Mouse (Mus musculus) intestine, embryonic 14.5 days (tissue): ENCODE results near the gene Gas2l1. TPM values are rescaled to one million over a fixed set of nuclear protein-coding genes. Genes with fewer than 3 reads are reported as not detected.
A peak's percentile ranks its signal among the peaks of the same experiment; 100 is the strongest.

Experiments used
- ATAC-seq: fragments of 200-750 bp; cut with Nextera tagmentation; replicated peaks from 2 replicates; pipeline ENCODE4 v1.8.0; 2017; ENCODE audit warnings: low read depth, moderate number of reproducible peaks, moderate TSS enrichment, moderate library complexity; ENCODE audit not compliant: low FRiP score, low TSS enrichment
- DNase-seq: peaks from one replicate; pipeline ENCODE4 v3.0.0-alpha.2; 2018; ENCODE audit warnings: low spot score
- H3K27ac ChIP-seq: fragments of 300-500 bp; sonication (generic); 2 replicates; pipeline ENCODE4 v1.5.1; 2014; ENCODE audit warnings: low read depth, mild to moderate bottlenecking, control low read depth
- H3K27me3 ChIP-seq: fragments of 300-500 bp; sonication (generic); replicated peaks from 2 replicates; pipeline ENCODE4 v1.6.1; 2014; ENCODE audit warnings: low read length, control low read depth; ENCODE audit not compliant: control insufficient read depth, insufficient read depth
- H3K36me3 ChIP-seq: fragments of 300-500 bp; sonication (generic); 2 replicates; pipeline ENCODE4 v1.6.1; 2014; ENCODE audit warnings: low read length, control low read depth; ENCODE audit not compliant: control insufficient read depth, insufficient read depth
- H3K4me1 ChIP-seq: fragments of 300-500 bp; sonication (generic); replicated peaks from 2 replicates; pipeline ENCODE4 v1.6.1; 2014; ENCODE audit warnings: low read length, control low read depth, mixed read lengths; ENCODE audit not compliant: control insufficient read depth, insufficient read depth
- H3K4me2 ChIP-seq: fragments of 300-500 bp; sonication (generic); 2 replicates; pipeline ENCODE4 v1.6.1; 2014; ENCODE audit warnings: low read length
- H3K4me3 ChIP-seq: fragments of 300-500 bp; sonication (generic); 2 replicates; pipeline ENCODE4 v1.5.1; 2014; ENCODE audit warnings: low read depth, low read length, control low read depth, mixed read lengths
- H3K9ac ChIP-seq: fragments of 300-500 bp; sonication (generic); 2 replicates; pipeline ENCODE4 v1.6.1; 2014; ENCODE audit warnings: mild to moderate bottlenecking, low read length
- H3K9me3 ChIP-seq: fragments of 300-500 bp; sonication (generic); 2 replicates; pipeline ENCODE4 v1.6.1; 2016; ENCODE audit warnings: low read length, control low read depth; ENCODE audit not compliant: control insufficient read depth
- WGBS: fragments of 180-500 bp; shearing (Covaris S2); extraction: QIAGEN DNeasy Blood & Tissue Kit; methylation state at CpG from one replicate; pipeline ENCODE4 v1.1.7; 2014; 5-methylcytosine and 5-hydroxymethylcytosine counted together
- polyA plus RNA-seq: library from polyadenylated mRNA; unstranded; fragments of >200 nt; fragmentation: Nextera tagmentation; extraction: Ambion mirVana; gene quantifications from 2 replicates; pipeline ENCODE4 v1.2.1, GENCODE M21; 2014

The Gas2l1 gene
- polyA plus RNA-seq, 1 experiment from 2014 or later = 29.3 TPM

DNA sequence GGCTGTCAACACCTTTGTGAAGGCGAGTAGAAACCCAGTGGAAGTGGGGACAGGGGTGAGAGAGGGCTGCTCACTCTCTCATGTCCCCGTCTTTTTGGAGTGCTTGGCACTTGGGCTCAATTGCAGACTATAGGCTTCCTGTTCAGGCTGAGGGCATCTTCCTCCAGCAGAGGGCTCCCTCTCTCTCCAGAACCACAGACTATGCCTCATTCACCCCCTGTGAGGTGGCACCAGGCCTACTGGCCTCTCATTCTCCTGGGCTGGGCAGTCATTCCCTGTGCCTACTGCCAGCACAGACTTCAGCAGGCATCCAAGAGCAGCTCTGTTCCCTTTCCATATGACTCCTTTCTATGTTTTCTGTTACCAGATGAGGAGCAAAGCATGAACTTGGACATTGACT is 49.4 kb downstream of the Gas2l1 start:
- Histone ChIP-seq H3K4me1 (no peaks in the 10 kb centered on the region), H3K9me3 (no peaks in the 10 kb centered on the region), H3K4me2 (no peak overlapping the region), H3K9ac (no peak overlapping the region), H3K4me3 (no peak overlapping the region), H3K36me3 (peaks cover 73% of the 10 kb centered on the region), H3K27ac (no peak overlapping the region), H3K27me3 (no peaks in the 10 kb centered on the region)
- ATAC-seq = no peak
- WGBS = 55% methylated on average over 2 of the region's 2 CpGs
- DNase-seq = peak; percentile 53

DNA sequence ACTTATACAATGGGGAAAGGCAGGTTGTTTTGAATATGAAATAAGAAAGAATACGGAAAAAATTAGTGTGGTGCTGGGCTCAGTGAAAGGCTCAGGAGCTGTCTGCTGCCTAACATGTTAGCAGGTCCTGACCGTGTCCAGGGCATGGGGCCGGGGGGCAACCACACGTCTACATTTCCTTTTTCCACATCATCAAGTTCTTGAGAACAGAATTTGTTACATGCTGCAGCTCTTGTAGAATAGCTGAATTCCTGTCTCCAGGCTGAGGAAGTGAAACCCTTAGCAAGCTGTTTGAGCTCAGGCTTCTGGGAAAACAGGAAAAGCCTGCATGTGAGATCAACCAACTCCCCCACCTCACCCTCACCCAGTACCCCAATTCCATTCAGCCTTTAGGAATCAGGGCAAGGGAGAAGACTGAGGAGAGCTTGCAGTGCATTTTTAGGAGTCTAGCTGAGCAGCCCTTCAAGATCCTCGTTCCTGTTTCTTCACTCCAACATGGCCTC is 52.9 kb downstream of the Gas2l1 start:
- Histone ChIP-seq H3K36me3 (peaks cover 43% of the 10 kb centered on the region), H3K27ac (no peak overlapping the region), H3K9me3 (no peaks in the 10 kb centered on the region), H3K4me1 (no peaks in the 10 kb centered on the region), H3K4me2 (no peak overlapping the region), H3K4me3 (no peak overlapping the region), H3K9ac (no peak overlapping the region), H3K27me3 (no peaks in the 10 kb centered on the region)
- 85% methylated on average over 5 of the region's 5 CpGs for WGBS
- ATAC-seq = no peak
- DNase-seq = no peak

DNA sequence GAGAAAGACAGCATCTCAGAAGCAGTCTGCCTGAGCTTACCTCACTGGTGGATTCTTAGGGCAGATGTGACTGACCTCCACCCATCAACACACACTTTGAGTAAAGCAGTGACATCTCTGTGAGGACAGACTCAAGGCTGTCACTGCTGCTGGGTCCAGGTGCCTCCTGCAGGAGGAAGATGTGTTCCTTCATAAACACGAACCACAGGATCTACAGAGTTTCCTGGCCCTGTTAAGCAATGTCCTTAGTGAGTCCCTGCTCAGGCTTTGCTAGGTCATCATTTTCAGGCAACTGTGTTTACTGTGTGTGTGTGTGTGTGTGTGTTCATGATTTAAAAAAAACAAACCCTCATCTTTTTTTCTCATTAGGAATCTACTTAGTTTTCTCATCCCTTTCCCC is 53.6 kb downstream of the Gas2l1 start:
- H3K9ac ChIP-seq = no peak overlapping the region
- H3K27me3 ChIP-seq = no peaks in the 10 kb centered on the region
- H3K4me2 ChIP-seq = no peak overlapping the region
- H3K9me3 ChIP-seq = no peaks in the 10 kb centered on the region
- no peak for DNase-seq
- peaks cover 35% of the 10 kb centered on the region for H3K36me3 ChIP-seq
- no peak overlapping the region for H3K4me3 ChIP-seq
- no peak for ATAC-seq
- WGBS = 67% methylated on average over 1 of the region's 1 CpGs
- no peaks in the 10 kb centered on the region for H3K4me1 ChIP-seq
- H3K27ac ChIP-seq = no peak overlapping the region

DNA sequence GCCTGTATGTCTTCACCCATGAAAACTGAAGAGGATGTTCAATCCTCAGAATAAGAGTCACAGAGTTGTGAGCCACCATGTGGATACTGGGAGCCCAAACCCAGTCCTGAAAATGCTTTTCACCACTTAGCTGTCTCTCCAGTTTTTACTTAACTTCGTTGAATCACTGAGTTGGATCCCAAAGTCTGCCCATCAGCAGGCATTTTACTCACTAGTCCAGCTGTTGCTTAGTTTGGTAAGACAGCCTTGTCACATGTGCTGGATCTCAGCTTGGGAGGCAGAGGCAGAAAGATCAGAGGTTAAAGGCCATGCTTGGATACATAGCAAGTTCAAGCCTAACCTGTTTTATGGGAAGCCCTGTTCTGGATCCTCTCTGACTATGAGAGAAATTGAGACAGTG is 54.9 kb downstream of the Gas2l1 start:
- no peaks in the 10 kb centered on the region for H3K4me1 ChIP-seq
- H3K27ac ChIP-seq = no peak overlapping the region
- no peak overlapping the region for H3K9ac ChIP-seq
- no peak for DNase-seq
- no peaks in the 10 kb centered on the region for H3K9me3 ChIP-seq
- H3K4me3 ChIP-seq = no peak overlapping the region
- H3K27me3 ChIP-seq = no peaks in the 10 kb centered on the region
- no peak overlapping the region for H3K4me2 ChIP-seq
- 97% methylated on average over 1 of the region's 1 CpGs for WGBS
- no peak for ATAC-seq
- peaks cover 24% of the 10 kb centered on the region for H3K36me3 ChIP-seq

DNA sequence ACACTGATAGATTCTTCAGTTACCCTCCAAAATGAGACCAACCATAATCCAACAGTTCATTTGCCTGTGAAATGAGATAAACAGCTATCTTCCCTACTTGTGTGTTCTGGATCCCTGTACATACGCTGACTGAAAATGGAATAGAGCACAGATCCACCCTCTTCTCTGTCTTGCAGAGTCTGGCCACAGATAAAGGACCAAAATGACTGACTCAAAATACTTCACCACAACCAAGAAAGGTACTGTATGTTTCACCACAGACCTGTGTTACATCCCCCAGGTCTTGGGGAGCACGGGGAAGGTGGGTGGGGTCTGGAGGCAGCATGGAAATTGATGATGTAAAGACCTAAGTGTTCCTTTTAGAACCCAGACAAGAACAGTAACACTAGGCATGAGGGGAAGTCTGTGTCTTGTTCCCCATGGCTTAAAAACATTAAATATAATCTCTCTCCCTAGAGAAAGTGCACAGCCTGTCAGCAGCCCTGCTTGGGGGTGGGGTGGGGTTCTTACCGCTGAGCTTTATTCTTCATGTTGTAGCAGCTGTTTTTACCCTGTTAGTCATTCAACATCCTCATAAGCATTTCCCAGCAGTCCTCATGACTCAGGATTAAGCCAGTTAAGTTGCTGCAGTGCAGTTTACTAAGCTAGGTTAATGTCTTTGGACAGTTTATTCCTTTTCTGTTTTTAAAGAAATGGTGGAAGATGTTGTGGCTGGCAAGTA is 55.6 kb downstream of the Gas2l1 start:
- no peak overlapping the region for H3K27ac ChIP-seq
- no peaks in the 10 kb centered on the region for H3K27me3 ChIP-seq
- no peak overlapping the region for H3K4me3 ChIP-seq
- no peaks in the 10 kb centered on the region for H3K9me3 ChIP-seq
- H3K4me1 ChIP-seq = no peaks in the 10 kb centered on the region
- ATAC-seq = no peak
- DNase-seq = no peak
- WGBS = 91% methylated on average over 3 of the region's 3 CpGs
- H3K36me3 ChIP-seq = peaks cover 18% of the 10 kb centered on the region; the same call in 1 of the 2 replicates
- no peak overlapping the region for H3K9ac ChIP-seq
- no peak overlapping the region for H3K4me2 ChIP-seq

DNA sequence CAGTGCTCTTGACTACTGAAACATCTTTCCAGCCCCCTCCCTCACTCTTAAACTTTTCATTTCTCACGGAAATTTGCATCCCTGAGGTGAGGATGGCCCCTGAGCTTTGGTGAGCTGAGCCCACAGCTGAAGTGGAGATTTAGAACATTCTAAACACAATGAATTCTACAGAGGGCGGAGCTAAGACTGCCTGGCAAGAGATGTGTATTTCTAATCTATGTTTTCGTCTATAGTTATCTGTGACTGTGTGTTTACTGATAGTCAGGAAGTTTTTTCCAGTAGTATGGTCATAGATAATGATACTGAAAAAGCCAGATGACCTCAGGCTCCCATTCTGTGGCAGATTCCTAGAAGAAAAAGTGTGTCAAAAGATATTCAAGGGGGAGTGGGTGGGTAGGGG is 56.3 kb downstream of the Gas2l1 start:
- WGBS = 71% methylated on average over 3 of the region's 3 CpGs
- no peaks in the 10 kb centered on the region for H3K9me3 ChIP-seq
- H3K9ac ChIP-seq = no peak overlapping the region
- peaks cover 12% of the 10 kb centered on the region; the same call in 1 of the 2 replicates for H3K36me3 ChIP-seq
- H3K27me3 ChIP-seq = no peaks in the 10 kb centered on the region
- H3K4me3 ChIP-seq = no peak overlapping the region
- H3K27ac ChIP-seq = no peak overlapping the region
- no peak for ATAC-seq
- H3K4me1 ChIP-seq = no peaks in the 10 kb centered on the region
- no peak overlapping the region for H3K4me2 ChIP-seq
- no peak for DNase-seq

DNA sequence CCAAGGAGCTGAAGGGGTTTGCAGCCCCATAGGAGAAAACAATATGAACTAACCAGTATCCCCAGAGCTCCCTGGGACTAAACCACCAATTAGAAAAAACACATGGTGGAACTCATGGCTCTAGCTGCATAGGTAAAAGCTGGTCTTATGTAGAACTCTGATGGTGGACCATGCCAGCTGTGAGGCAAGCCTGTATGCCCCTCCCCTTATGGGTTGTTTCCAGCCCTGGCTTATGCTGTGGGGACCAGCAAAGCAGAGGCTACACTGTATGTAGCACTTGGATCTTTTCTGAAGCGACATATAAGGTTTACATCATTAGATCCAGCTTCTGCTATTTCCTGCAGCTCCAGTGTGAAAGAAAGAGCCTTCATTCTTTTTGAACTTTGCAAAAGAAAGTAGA is 57.9 kb downstream of the Gas2l1 start:
- no peak overlapping the region for H3K4me3 ChIP-seq
- H3K27me3 ChIP-seq = no peaks in the 10 kb centered on the region
- H3K4me1 ChIP-seq = no peaks in the 10 kb centered on the region
- no peak overlapping the region for H3K9ac ChIP-seq
- ATAC-seq (no peak), DNase-seq (no peak)
- no peak overlapping the region for H3K4me2 ChIP-seq
- WGBS = 68% methylated on average over 1 of the region's 1 CpGs
- peaks cover 7% of the 10 kb centered on the region; the same call in 1 of the 2 replicates for H3K36me3 ChIP-seq
- no peak overlapping the region for H3K27ac ChIP-seq
- no peaks in the 10 kb centered on the region for H3K9me3 ChIP-seq

DNA sequence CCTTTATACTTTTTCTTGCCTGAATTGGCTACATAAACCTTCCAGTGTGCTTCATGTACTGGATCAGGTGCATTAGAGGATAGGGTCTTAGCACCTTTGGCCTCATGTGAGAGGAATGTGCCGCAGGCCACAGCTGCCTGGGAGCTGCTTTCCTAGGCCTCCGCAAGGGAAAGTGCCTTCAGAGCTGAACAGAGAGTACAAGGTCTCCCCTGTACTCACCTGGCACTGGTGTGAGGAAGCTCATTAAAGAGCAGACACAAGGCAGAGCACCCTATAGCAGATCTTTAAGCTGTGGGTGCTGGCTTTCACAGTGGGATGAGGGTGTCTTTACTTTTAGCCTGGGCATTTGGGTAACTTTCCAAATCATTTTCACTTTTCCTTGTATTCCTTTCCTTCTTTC is 59.6 kb downstream of the Gas2l1 start:
- no peak overlapping the region for H3K4me2 ChIP-seq
- H3K9ac ChIP-seq = no peak overlapping the region
- no peaks in the 10 kb centered on the region for H3K27me3 ChIP-seq
- no peak overlapping the region for H3K4me3 ChIP-seq
- H3K36me3 ChIP-seq = peaks cover 10% of the 10 kb centered on the region; the same call in 1 of the 2 replicates
- ATAC-seq (no peak), DNase-seq (no peak)
- no peaks in the 10 kb centered on the region for H3K4me1 ChIP-seq
- WGBS = 88% methylated on average over 2 of the region's 2 CpGs
- no peaks in the 10 kb centered on the region for H3K9me3 ChIP-seq
- no peak overlapping the region for H3K27ac ChIP-seq
